Mouse (Mus musculus) liver, adult 10 weeks (tissue): ENCODE measurements around the gene Qtrt2. TPM values are rescaled to one million over a fixed set of nuclear protein-coding genes. Genes with fewer than 3 reads are reported as not detected.

ENCODE experiments used
- polyA plus RNA-seq: library from polyadenylated mRNA; stranded (reverse); fragments of 350-450 nt; fragmentation: Illumina TruSeq; extraction: RNeasy Lipid Tissue Mini Kit (QIAGEN cat#74804); gene quantifications from one replicate; pipeline ENCODE4 v1.2.3, GENCODE M21; 2014; ENCODE audit warnings: low read depth, low replicate concordance

Gene Qtrt2
- 4.8 TPM for polyA plus RNA-seq

GRCm38 (mm10) chr16:43926341-43926859, at the start of gene Qtrt2:
Gene Qtrt2, minus strand, starts transcription at chr16:43926809.

GRCm38 (mm10) chr16:43889208-43890004, 37.2 kb downstream of the Qtrt2 start, which contains the start of gene Ccdc191:
Gene Ccdc191, plus strand, starts transcription at chr16:43889800.

Other genes with a start within 250 kb of the Qtrt2 start
- not detected for gene Drd3, start 172.8 kb downstream of the Qtrt2 start, polyA plus RNA-seq
- 3.3 TPM for gene Ccdc191, start 37.0 kb downstream of the Qtrt2 start, polyA plus RNA-seq
- 0.24 TPM for gene Zdhhc23, start 53.0 kb upstream of the Qtrt2 start, polyA plus RNA-seq
- gene Gramd1c, start 136.5 kb upstream of the Qtrt2 start, polyA plus RNA-seq = 77.9 TPM
- 46.9 TPM for gene Atp6v1a, start 212.9 kb upstream of the Qtrt2 start, polyA plus RNA-seq
- gene Naa50, start 213.0 kb upstream of the Qtrt2 start, polyA plus RNA-seq = 123 TPM
- gene Usf3, start 246.4 kb upstream of the Qtrt2 start, polyA plus RNA-seq = 13.5 TPM